Mouse (Mus musculus): ENCODE measurements at regions not wholly inside any gene's neighbourhood (a gene's known extent, or its start where the extent isn't known, plus 50 kb on each side); places are given as distances from the start of the nearest gene placed in this dataset.

GRCm38 (mm10) chr9:23064001-23064400 lies 158.9 kb upstream of the Bmper start:
- Histone ChIP-seq H3K4me3 (ENCODE audit: insufficient read depth in 1 of 2, low read depth in 2 of 2, low read length in 2 of 2) (no peak overlapping the region), H3K9me3 (ENCODE audit: control insufficient read depth, low read length) (no peaks in the 10 kb centered on the region), H3K9ac (replicated peaks) (no peak overlapping the region), H3K27ac (no peak overlapping the region), H3K27me3 (ENCODE audit: control insufficient read depth, insufficient read depth, low read length) (no peaks in the 10 kb centered on the region), H3K4me1 (replicated peaks; ENCODE audit: control insufficient read depth in 2 of 2, insufficient read depth in 2 of 2, low read length in 1 of 2) (no peaks in the 10 kb centered on the region; a peak in 1 of 4 replicates), H3K36me3 (replicated peaks; ENCODE audit: control insufficient read depth, insufficient read depth, low read depth) (no peaks in the 10 kb centered on the region), H3K4me2 (ENCODE audit: low read depth) (no peak overlapping the region)
- TF ChIP-seq CTCF (IDR thresholded peaks at IDR 0.05; ENCODE audit: low read depth) (no peak), EP300 (IDR thresholded peaks at IDR 0.05; ENCODE audit: low read depth) (no peak)
- 73% methylated on average over 2 of the region's 2 CpGs for WGBS (ENCODE audit: insufficient replicate concordance)
- DNase-seq (ENCODE audit: low read depth in 3 of 3, low spot score in 3 of 3) (no peak), ATAC-seq (ENCODE audit: insufficient read depth) (no peak)

DNA sequence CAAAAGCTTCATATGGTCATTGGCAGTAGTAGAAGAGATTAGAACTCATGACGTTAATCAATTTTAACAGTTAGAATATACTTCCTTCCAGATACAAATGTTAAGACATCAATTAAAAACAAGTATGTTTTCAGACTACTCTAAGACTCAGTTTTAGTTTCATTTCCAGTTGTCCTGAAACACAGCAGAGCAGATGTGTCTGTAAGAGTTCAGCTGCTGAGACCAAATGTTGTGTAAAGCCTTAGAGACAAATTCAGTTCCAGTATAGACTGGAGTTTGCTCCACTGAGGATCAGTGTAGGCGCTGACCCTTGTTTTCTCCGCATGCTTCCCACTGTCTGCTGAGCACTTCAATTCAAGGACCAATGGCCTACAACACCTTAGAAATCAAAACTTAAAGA lies 158.1 kb upstream of the Bmper start:
- ATAC-seq (ENCODE audit: insufficient read depth) (no peak), DNase-seq (ENCODE audit: low read depth in 3 of 3, low spot score in 3 of 3) (no peak)
- H3K4me3 ChIP-seq (ENCODE audit: insufficient read depth in 1 of 2, low read depth in 2 of 2, low read length in 2 of 2), result no peak overlapping the region
- H3K36me3 ChIP-seq (replicated peaks; ENCODE audit: control insufficient read depth, insufficient read depth, low read depth), result no peaks in the 10 kb centered on the region
- H3K4me1 ChIP-seq (replicated peaks; ENCODE audit: control insufficient read depth in 2 of 2, insufficient read depth in 2 of 2, low read length in 1 of 2), result no peaks in the 10 kb centered on the region; a peak in 1 of 4 replicates
- no peaks in the 10 kb centered on the region for H3K9me3 ChIP-seq (ENCODE audit: control insufficient read depth, low read length)
- TF ChIP-seq CTCF (IDR thresholded peaks at IDR 0.05; ENCODE audit: low read depth) (no peak), EP300 (IDR thresholded peaks at IDR 0.05; ENCODE audit: low read depth) (no peak)
- 79% methylated on average over 3 of the region's 3 CpGs for WGBS (ENCODE audit: insufficient replicate concordance)
- no peaks in the 10 kb centered on the region for H3K27me3 ChIP-seq (ENCODE audit: control insufficient read depth, insufficient read depth, low read length)
- no peak overlapping the region for H3K4me2 ChIP-seq (ENCODE audit: low read depth)
- H3K27ac ChIP-seq, result no peak overlapping the region
- no peak overlapping the region for H3K9ac ChIP-seq (replicated peaks)

DNA sequence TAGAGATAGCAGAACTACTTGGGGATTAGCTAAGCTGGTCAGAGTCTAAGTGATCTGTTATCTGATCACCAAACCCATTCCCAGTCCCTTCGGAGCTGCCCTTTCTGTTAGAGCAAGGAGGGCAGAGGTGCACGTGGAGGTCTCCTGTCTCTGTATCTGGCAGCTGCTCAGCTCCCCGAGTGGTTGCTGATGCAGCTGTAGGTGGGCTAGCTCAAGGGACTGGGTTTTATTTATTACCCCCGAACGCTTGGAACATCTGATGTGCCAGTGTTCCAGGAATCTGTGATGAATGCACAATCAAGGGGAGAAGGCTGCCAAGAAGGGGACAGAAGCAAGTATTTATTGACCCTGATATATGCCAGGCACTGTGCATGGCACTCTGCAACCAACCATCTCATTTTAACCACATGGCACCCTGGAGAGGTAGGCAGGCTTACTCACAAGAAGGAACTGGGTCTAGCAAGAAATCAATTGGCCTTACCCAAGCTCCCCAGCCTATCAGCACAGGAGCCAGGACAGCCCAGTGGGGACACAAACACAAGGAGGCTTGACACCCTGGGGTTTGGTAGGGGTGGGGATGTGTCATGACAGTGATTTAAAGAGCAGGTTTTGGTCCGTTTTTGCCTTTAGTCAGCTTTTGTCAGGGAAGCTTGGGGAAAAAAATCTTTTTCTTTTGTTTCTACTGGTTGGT lies 154.6 kb upstream of the Bmper start:
- Histone ChIP-seq H3K4me3 (ENCODE audit: insufficient read depth in 1 of 2, low read depth in 2 of 2, low read length in 2 of 2) (no peak overlapping the region), H3K4me1 (replicated peaks; ENCODE audit: control insufficient read depth in 2 of 2, insufficient read depth in 2 of 2, low read length in 1 of 2) (no peaks in the 10 kb centered on the region), H3K9me3 (ENCODE audit: control insufficient read depth, low read length) (no peaks in the 10 kb centered on the region), H3K27me3 (ENCODE audit: control insufficient read depth, insufficient read depth, low read length) (no peaks in the 10 kb centered on the region), H3K4me2 (ENCODE audit: low read depth) (no peak overlapping the region), H3K27ac (no peak overlapping the region), H3K9ac (replicated peaks) (no peak overlapping the region), H3K36me3 (replicated peaks; ENCODE audit: control insufficient read depth, insufficient read depth, low read depth) (no peaks in the 10 kb centered on the region)
- DNase-seq (ENCODE audit: low read depth in 3 of 3, low spot score in 3 of 3), result no peak
- ATAC-seq (ENCODE audit: insufficient read depth), result no peak
- 42% methylated on average over 6 of the region's 6 CpGs for WGBS (ENCODE audit: insufficient replicate concordance)
- TF ChIP-seq EP300 (IDR thresholded peaks at IDR 0.05; ENCODE audit: low read depth) (no peak), CTCF (IDR thresholded peaks at IDR 0.05; ENCODE audit: low read depth) (no peak)

- Histone ChIP-seq H3K9me3 (ENCODE audit: control insufficient read depth, low read length) (no peaks in the 10 kb centered on the region), H3K4me2 (ENCODE audit: low read depth) (no peak overlapping the region), H3K27me3 (ENCODE audit: control insufficient read depth, insufficient read depth, low read length) (no peaks in the 10 kb centered on the region), H3K9ac (replicated peaks) (no peak overlapping the region), H3K4me1 (replicated peaks; ENCODE audit: control insufficient read depth in 2 of 2, insufficient read depth in 2 of 2, low read length in 1 of 2) (no peaks in the 10 kb centered on the region), H3K36me3 (replicated peaks; ENCODE audit: control insufficient read depth, insufficient read depth, low read depth) (no peaks in the 10 kb centered on the region), H3K4me3 (ENCODE audit: insufficient read depth in 1 of 2, low read depth in 2 of 2, low read length in 2 of 2) (no peak overlapping the region), H3K27ac (no peak overlapping the region)
- ATAC-seq (ENCODE audit: insufficient read depth) (no peak), DNase-seq (ENCODE audit: low read depth in 3 of 3, low spot score in 3 of 3) (no peak)
- TF ChIP-seq CTCF (IDR thresholded peaks at IDR 0.05; ENCODE audit: low read depth) (no peak), EP300 (IDR thresholded peaks at IDR 0.05; ENCODE audit: low read depth) (no peak)
- WGBS (ENCODE audit: insufficient replicate concordance), result 74% methylated on average over 7 of the region's 7 CpGs
These were observed 153.7 kb upstream of the Bmper start for GRCm38 (mm10) chr9:23069161-23069560.

GRCm38 (mm10) chr9:23071006-23071405 lies 151.9 kb upstream of the Bmper start:
- TF ChIP-seq EP300 (IDR thresholded peaks at IDR 0.05; ENCODE audit: low read depth) (no peak), CTCF (IDR thresholded peaks at IDR 0.05; ENCODE audit: low read depth) (no peak)
- Histone ChIP-seq H3K4me3 (ENCODE audit: insufficient read depth in 1 of 2, low read depth in 2 of 2, low read length in 2 of 2) (no peak overlapping the region), H3K9ac (replicated peaks) (no peak overlapping the region), H3K4me2 (ENCODE audit: low read depth) (no peak overlapping the region), H3K27me3 (ENCODE audit: control insufficient read depth, insufficient read depth, low read length) (no peaks in the 10 kb centered on the region), H3K36me3 (replicated peaks; ENCODE audit: control insufficient read depth, insufficient read depth, low read depth) (no peaks in the 10 kb centered on the region), H3K27ac (no peak overlapping the region), H3K9me3 (ENCODE audit: control insufficient read depth, low read length) (no peaks in the 10 kb centered on the region), H3K4me1 (replicated peaks; ENCODE audit: control insufficient read depth in 2 of 2, insufficient read depth in 2 of 2, low read length in 1 of 2) (no peaks in the 10 kb centered on the region)
- WGBS (ENCODE audit: insufficient replicate concordance), result 41% methylated on average over 2 of the region's 2 CpGs
- ATAC-seq (ENCODE audit: insufficient read depth) (no peak), DNase-seq (ENCODE audit: low read depth in 3 of 3, low spot score in 3 of 3) (no peak)

Data from liver, embryonic 14.5 days (tissue).